Mouse (Mus musculus) kidney, adult 18-20 months (tissue): Measurements from ENCODE around the gene Ermard.

Experiments
- DNase-seq: peaks from one replicate; pipeline ENCODE4 v3.0.0; 2021

Ermard gene

DNA sequence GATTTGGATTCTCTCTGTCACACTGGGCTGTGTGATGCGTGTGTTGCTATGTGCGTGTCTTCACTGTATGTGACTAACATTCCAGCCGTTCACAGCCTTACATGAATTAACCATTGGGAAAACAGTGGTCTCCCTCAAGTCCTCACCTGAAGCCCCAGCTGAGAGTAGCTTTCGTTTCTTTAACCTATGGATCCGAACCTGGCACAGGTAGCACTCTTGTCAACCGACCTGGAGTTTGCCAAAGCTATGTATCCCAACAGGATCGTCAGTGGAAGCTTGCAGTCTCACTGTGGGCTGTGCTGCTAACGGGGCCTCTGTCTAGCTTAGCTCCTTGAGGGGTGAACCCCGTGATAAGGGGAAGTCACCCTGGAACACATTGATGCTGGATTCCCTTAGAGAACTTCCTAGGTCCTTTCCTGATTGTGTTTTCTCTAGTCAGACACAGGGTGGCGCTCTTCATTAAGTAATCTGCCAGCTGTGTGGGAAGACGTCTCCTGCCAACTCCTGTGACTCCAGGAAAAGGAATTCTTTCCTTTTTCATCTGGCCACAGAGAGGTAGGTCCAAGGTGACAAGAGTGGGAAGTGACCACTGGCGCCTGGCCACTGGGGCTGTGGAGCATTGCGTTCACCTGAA lies 24.5 kb downstream of the Ermard start:
- peak; percentile 65 for DNase-seq

DNA sequence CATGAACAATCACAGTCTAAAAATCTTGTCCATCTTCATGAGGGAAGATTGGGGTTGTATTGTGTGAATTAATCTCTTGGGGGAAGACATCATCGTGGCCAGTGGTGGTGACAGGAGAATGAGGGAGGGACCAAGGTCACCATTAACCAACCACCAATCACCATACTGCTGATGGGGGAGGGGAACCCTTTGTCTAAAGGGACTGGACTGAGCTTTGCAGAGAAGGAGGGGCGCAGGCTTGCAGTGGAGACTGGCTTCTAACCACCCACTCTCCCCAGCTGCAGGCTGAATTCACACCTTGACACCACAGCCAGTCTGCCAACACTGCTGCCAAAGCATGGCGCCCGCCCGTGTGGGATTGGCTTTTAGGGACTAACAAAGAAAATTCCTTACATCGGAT lies 25.1 kb downstream of the Ermard start:
- no peak for DNase-seq

DNA sequence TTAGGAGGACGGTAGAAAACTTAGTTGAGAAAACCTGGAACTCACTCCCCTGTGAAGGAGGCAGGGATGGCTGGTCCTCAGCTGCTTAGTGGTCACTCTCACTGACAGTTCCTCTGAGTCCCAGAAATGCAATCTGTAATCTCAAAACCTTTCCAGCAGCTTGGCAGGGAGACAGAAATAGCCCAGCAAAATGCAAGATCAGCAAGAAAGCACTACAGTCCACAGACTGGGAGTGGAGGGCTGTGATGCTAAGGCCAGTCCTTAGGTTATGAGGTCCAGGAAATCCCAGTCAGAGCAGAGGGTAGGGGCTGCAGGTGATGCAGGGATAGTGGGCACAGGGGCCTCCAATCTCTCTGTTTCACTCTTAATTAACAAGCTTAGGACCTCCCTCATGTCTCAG lies 25.9 kb downstream of the Ermard start:
- DNase-seq = no peak

DNA sequence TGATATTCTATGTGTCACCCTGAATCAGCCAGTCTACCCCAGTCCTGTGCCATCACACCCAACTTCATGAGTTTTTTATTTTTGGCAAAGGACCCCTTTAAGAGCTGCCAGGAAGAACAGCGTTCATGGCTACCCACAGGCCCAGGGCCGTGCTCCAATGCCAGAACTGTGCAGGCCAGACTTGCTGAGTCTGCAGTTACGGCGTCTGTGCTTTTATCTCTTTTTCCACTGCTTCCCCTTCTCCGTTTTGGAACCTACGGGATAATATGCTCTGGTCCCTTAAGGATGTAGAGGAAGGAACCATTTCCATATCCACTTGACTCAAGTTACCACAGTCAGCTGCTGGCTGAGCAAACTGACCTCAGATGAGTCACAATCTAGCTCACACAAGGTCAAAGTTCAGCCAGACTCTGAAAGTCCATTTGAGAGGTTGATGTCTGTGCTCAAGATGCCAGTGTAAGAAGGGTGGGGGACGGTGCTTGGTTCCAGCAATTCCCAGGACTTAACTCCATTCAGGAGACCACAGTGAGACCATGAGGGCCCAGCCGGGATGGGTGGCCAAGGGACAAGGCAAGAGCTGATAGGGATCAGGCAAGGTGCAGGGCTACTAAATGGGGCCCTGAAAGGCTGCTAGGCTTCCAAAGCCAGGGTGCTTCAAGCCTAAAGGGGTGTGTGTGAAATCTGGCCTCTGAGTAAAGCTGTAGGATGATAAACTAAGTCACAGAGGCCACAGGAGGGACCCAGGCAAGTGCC lies 27.2 kb downstream of the Ermard start:
- DNase-seq = no peak

DNA sequence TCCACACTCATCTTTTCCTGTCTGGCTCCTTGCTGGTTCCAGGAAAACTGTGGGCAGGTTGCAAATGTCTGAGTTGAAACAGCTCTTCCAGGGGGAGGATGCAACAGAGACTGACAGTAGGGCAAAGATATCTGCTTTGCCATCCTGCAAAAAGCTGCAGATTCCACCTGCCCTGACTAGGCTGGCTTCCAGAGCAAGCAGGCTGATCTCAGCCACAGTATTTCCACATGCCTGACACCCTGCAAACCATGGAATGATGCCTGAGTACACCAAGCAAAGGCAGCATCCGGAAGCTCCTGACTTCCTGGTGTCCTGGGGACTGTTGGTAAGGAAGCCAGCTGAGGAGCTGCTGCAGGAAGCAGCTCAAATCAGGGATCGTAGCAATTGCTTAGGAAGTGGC lies 28.1 kb downstream of the Ermard start:
- peak; percentile 23 for DNase-seq

DNA sequence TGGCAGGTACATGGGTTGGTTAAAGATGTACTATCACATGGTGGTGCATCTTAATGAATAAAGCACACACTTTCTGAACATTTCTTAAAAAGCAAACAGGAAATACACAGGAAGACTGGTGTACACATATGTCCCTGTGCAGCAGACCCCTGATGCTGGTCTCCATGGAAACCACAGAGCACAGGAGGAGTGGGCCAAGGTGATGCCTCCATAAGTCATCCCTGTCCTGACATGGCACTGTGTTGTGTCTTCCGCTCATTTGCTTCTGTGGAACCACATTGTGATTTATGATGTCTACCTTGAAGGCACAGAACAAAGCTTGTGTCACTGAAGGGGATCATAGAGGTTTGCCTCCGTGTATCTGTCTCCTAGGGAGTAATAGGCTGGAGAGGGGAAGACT lies 31.2 kb downstream of the Ermard start:
- DNase-seq = no peak

DNA sequence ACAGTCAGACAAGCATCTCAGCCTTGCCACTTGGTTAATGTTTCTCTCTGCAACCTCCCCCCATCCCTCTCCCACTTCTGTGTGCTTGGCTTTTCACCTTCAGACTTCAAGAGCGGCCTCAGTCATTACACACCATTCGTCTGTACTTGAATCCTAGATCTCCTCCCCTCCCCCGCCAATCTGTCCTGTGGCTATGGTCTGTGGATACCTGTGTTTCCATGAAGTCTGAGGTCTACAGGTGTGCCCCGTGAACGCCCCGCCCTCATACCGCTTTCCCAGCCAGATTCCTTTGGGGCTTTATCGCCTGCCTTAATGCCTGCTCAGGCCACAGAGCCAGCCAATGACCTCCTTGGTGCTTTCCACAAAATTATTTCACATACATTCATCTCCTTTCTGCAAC lies 34.0 kb downstream of the Ermard start:
- peak; percentile 13 for DNase-seq

DNA sequence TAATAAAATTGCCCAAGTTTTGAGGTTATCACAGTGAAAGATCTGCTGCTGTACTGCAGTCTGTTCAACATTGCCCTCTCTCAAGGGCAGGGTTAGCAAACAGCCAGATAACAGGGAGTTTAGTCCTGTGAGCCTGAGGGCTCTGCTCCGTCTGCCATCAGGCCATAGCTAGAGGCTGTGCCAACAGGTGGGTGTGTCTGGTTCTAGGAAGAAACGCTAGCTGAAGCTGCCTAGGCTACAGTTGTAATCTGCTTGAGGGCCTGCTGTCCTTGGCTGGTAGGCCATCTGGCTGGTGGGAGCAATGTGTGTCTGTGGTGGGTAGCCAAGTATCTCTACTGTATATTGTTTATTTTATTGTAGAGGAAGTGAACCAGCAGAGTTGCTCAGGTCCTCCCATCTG lies 36.5 kb downstream of the Ermard start:
- DNase-seq = no peak

DNA sequence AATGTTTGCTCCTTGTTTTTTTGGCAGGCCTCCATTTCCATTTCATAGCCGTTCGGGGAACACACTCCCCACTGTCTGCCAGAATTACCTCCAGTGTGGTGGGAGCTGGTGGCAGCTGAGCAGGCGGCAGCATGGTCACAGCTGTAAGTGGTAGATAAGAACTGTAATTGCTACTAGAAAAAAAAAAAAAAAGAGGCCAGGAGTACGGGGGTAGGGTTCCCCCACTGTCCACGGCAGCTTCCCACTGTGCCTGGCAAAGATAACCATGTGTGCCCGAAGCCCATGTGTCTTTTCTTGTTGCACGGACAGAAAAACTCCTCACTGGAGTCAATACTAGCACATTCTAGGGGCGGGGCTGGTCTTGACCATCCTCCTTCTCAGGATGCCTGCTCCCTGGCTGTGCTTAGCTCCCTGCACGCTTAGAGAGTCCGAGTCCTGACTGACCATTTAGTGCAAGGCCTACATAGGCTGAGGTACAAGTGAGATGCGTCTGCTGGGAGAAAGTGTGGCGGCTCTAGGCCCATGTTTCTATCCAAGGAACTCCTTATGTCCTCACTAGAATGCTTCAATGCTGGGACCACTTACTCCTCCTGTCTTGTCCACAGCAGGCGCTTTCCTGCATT lies 43.3 kb downstream of the Ermard start:
- DNase-seq = no peak

DNA sequence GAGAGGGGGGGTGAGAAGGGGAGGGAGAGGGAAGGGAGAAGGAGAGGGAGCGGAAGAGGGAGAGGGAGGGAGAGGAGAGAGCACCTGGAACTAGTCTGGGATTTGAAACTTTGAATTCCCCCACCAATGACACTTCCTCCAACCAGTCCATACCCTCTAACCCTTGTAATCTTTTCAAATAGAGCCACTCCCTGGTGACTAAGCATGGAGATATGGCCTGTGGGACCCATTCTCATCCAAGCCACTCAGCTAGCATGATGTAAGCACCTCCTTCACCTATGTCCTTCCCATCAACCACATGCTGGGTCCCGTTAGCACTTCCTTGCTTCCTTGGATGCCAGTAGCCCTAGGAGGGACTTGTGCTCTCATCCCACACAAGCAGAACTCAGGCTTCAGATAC lies 44.0 kb downstream of the Ermard start:
- DNase-seq = no peak

DNA sequence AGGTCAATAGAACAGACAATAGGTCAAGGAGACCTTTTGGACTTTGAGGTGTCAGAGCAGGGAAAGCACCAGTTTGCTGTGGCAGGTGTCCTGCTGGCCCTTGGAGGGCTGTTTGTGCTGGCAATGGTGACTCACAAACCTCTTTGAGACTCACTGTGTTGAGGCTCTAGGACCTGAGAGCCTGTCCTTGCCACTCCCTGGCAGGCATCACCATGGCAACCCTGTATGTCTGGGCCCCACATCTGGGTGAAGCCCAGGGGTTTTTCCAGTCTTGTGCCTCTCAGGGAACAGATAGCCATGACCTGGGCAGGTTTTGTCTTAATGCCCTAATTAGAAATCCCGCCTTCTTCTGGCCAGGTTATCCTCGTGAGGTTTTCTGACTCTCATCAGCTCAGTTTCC lies 47.2 kb downstream of the Ermard start:
- no peak for DNase-seq

DNA sequence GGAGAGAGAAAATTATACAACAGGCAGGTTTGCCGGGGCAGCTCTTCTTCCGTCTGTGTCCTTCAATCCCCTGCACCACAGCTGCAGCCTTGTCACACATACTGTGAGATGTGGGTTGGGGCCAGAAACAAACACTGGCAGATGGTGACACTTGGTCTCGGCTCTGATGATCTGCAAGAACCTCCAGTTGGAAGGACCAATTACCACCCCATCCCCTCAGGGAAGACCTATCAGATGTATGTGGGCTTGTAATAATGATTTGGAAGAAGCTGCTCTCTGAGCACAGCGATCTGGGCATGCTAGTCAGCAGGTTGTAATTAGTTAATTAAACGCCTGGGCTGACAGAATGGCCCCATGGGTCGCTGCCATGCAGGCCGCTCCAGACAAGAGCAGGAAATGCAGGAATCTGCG lies 47.6 kb downstream of the Ermard start:
- no peak for DNase-seq

DNA sequence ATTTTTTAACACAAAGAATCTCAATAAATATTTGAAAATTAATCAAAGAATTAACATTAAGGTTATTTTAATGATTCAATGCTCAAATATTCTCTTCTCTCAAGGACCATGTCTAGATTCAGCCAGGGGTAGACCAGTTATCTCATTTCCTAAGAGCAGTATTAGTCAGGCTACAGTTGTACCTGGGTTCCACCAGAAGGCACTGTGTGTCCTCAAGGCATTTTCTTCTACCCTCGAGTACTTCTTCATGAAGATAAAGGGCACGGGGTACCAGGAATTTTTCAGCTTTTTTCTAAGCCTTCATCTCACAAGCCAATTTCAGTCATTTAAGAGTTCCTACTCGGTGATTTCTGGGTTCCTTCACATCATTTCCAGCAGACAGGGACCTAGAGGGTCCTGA lies 50.7 kb downstream of the Ermard start:
- DNase-seq = no peak

DNA sequence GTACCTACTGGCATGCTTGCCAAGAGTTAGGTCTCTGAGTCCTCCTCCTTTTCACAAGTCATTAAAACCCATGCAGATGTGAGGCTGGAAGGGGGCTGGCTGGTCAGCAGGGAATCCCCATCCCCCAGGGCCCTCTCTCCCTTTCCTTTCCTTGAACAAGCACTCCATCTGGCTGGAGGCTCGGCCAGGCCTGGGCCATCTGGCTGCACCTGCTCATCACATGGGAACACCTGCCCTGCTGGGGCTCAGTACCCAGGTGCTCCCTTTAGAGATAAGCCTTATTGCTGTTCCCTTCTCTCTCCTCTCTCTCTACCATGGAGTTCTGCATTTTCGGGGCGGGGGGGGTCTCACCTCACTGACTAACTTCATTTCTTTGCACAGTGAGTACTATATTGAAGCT lies 52.5 kb downstream of the Ermard start:
- DNase-seq = no peak

DNA sequence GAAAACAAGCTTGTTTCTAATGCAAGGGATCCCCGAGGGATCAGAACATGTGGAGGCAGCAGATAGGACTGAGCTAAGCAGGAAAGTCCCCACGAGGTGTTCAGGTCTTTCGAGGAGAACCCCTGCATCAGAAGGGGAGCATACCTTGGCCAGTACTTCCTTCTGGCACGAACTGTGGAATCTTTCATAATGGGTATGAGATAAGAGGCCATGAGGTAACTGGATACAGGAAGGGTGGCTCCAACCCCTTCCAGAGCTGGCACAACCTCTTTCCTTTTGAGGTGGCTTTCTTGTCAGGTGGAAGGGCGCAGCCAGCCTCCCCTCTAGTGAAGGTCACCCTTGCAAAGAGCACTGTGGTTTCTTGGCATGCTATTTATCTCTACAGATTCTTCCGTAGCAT lies 55.8 kb downstream of the Ermard start:
- no peak for DNase-seq

DNA sequence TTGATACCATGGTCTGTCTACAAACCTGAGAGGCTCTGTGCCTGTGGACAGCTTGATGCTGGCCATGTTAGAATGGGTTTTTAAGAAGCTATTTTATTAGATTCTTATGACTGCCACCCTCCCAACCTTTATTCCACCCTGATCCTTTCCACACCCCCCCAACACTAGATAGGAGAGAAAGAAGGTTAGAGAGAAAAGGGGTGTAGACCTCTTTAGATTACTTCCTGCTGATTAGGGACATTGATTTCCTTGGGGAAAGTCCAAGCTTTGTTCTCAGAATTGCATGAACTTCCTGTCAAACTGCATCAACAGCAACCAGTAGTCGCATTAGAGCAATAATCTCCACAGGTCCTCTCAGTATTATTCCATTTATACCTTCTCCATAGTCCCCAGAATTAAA lies 57.7 kb downstream of the Ermard start:
- no peak for DNase-seq

DNA sequence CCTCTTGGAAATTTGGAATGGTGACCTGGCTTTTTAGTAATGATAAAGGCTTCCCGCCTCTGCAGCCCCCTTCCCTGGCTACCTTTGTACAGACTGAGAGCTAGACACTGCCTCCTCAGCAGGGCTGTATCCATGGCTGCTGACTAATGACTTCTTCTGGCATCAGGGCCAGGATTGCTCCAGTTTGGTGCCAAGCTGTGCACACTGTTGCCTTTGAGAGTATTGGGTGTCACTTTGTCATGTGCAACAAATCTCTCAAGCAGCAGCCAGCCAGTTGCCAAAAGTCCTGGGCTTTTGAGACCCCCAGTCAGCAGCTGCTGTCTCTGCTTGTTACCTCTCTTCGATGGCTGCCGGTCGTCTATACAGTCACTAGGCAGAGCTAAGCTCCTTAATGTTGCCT lies 60.3 kb downstream of the Ermard start:
- DNase-seq = no peak

DNA sequence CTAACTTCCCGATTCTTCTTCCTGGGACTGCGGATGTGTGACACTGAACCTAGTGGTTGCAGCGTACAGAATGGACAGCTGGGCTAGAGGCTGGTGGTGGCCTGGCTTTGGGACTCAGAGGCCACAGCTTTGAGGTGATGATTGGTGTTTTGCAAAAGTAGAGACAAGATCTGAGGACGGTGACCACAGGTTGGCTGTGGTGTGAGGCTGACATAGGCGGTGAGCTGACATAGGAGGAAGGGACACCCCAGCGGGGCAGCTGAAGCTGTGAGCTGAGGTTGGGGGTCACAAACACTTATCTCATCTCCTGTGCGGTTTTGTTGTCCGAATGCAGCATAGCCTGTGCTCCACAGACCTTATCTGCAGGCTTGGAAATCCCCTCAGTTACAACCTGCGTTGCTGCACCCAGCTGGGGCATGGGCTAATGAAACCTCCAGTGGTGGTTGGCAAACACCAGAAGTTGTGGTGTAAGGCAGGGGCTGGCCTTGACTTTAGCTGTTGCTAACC lies 66.2 kb downstream of the Ermard start:
- no peak for DNase-seq

DNA sequence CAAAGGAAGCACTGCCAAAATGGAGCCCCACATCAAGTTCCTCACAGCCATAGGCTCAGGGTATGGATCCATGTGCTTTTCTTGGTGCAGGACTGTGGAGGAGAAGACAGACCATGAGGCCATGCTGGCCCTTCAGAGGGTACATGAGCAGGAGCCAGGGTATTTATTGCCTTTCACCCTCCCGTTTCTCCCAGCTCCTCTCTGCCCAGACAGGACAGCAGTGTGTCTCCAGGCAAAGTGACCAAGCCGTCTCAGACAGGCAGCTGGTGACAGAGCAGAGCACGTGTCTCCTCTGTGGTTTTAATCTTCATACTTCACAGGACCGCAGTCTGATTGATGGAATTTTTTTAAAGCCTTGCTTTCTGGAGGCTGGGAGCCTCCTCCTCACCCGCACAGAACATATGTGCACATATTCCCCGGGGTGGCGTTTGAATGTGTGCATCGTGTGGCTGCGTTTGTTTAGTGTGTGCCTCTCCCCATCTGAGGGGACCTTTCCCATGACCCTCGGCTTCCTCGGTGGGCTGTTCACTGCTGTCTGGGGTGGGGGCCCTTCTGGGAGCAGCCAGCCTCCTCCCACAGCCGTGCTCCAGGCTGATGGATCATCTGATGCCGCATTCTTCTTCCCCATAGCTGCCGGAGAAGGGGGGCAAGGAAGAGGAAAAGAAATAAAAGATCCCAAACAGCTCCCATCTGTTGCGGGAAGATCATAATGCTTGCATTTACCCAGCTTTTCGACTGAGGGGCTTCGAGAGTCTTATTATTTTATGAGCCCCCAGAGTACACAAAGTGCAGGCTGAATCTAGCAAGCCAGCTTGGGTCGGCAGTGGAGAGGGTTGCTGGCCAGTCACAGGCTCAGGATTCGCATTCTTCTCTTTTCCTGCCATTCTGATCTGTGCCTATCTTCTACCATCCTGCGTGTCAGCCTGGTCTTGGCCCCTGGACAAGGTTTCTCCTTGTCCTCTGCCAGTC lies 67.7 kb downstream of the Ermard start:
- DNase-seq = no peak

DNA sequence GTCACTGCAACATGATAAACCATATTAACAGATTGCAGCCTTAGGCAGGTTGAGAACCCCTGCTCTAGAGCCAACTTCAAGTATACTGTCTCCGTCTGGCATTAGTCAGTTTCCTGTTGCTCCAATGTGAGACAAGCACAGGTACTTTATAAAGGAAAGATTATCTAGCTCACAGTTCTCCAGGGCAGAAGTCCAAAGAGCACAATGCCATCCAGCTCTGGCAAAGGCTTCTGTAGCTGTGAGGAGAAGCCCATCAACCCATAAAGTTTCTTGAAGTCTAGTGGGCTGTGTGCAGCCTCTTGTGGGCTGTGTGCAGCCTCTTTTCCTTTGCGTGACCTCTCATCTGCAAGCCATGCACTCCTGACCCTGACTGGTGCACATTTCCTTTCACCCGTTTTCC lies 74.5 kb downstream of the Ermard start:
- no peak for DNase-seq

DNA sequence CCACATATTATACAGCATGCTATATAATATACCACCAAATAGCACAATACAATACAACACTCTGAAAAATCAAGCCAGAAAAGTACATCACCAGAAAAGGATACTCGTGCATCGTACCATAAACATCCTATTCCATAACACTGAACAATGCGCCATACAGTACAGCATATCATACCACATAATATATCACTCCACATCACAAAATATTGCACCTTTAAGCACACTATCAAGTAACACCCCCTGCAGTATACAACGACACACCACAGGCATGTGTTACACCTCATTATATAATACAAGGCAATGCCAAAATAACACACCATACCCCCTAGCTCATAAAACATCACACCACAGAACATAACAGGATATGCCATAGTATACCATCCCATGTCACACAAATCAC lies 79.1 kb downstream of the Ermard start:
- no peak for DNase-seq

DNA sequence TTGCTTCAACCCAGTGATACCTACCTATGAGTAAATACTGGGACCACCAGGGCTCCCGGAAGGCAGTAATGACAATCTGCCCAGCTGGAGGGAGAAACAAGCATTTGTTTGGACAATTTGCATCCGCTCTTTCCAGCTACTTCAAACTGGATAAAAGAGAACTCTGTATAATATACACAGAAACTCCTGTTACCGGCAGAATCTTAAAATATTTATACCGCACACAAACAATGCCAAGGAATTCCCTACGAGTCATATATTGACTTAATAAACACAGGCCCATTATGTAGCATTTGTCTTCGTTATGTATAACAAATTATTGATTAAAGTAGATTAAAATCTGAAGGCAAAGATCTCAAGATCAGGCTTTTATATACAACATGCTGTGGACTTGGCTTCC lies 79.6 kb downstream of the Ermard start:
- no peak for DNase-seq

DNA sequence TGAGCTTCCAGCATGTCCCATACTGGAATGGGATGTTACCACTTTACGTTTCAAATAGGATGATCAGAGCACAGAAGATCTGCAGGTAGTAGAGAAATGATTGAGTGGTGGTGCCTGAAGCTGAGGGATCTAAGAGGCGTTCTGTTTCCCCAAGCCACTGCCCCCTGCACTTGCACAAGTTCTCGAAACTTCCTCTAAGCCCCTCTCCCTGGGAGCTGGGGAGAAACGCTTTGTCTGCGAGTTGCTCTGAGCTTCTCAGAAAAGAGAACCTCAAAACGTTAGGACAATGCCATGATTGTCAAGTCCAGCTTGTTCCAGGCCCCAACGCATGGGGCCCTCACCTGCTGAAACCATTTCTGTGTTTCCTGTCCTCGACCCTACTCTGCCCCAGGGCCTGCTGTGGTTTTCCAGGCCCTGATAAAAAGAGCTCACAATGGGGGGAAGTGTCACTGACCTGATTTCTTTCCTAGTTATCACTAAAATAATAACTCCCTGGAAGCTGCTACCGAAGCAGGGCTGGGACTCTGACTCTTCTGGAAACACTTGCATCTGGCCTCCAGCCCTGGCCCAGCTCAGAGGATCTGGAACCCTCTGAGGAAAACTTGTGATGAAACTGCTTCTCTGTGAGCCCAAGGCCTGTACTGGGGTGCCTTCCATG lies 88.8 kb downstream of the Ermard start:
- DNase-seq = no peak
